Mouse (Mus musculus): ENCODE data around the gene Olfr397. TPM values are rescaled to one million over a fixed set of nuclear protein-coding genes. Genes with fewer than 3 reads are reported as not detected.

Olfr397 gene
- total RNA-seq (2023): not detected in 2 replicates

GRCm38 (mm10) chr11:73960517-73960916 lies at the start of gene Olfr397:
Olfr397 (plus strand) TSS chr11:73960817.

DNA sequence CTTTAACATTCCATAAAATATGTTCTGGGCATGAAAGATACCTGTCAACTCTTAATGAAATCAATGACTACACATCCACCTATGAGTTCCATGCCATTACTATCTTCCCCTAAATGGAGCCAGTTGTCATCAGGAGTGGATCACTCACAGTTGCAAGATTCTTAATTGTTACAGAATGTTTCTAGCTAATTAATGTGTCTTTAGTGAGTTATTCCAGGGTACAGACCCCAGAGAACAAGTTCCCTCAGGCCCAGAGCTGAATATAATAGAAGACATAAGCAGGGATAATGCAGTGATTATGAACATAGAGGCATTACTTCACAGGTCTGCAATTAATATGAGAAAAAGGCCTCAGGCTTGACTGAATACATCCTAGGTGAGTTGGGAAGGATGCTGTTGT lies 24.2 kb upstream of the Olfr397 start, which contains the start of gene Olfr23:
Olfr23 (plus strand) TSS at position 301 of the 400 bp plus-strand sequence.

GRCm38 (mm10) chr11:73990307-73990706 lies 29.7 kb downstream of the Olfr397 start, which contains the start of gene Olfr398:
Olfr398 (minus strand) TSS chr11:73990407.

Other genes starting within 250 kb of the Olfr397 start
- not detected in 2 replicates for gene Olfr389, start 180.1 kb upstream of the Olfr397 start, total RNA-seq (2023)
- not detected in 2 replicates for gene Olfr390, start 177.9 kb upstream of the Olfr397 start, total RNA-seq (2023)
- not detected in 2 replicates for gene Olfr391-ps, start 157.8 kb upstream of the Olfr397 start, total RNA-seq (2023)
- not detected in 2 replicates for gene Olfr392, start 143.8 kb upstream of the Olfr397 start, total RNA-seq (2023)
- not detected in 2 replicates for gene Olfr393, start 109.4 kb upstream of the Olfr397 start, total RNA-seq (2023)
- gene Olfr394, start 70.0 kb upstream of the Olfr397 start, total RNA-seq (2023): not detected in 2 replicates
- not detected in 2 replicates for gene Olfr395, start 51.5 kb upstream of the Olfr397 start, total RNA-seq (2023)
- not detected in 2 replicates for gene Olfr23, start 24.1 kb upstream of the Olfr397 start, total RNA-seq (2023)
- not detected in 2 replicates for gene Olfr398, start 29.6 kb downstream of the Olfr397 start, total RNA-seq (2023)
- not detected in 2 replicates for gene Olfr139, start 95.7 kb downstream of the Olfr397 start, total RNA-seq (2023)
- not detected in 2 replicates for gene Olfr399, start 95.8 kb downstream of the Olfr397 start, total RNA-seq (2023)
- not detected in 2 replicates for gene Zfp616, start 109.1 kb downstream of the Olfr397 start, total RNA-seq (2023)
- not detected in 2 replicates for gene Olfr401, start 152.9 kb downstream of the Olfr397 start, total RNA-seq (2023)
- not detected in 2 replicates for gene Olfr402, start 192.7 kb downstream of the Olfr397 start, total RNA-seq (2023)
- gene Olfr403, start 225.4 kb downstream of the Olfr397 start, total RNA-seq (2023): not detected in 2 replicates

Data from neutrophil, adult 65 days (primary cell).